Mouse (Mus musculus) left cerebral cortex, postnatal 14 days (tissue): ENCODE results near the gene Gm6217. TPM values are rescaled to one million over a fixed set of nuclear protein-coding genes. Genes with fewer than 3 reads are reported as not detected.

ENCODE experiments used
- DNase-seq, 2 experiments: peaks; one replicate each; pipeline ENCODE4 v3.0.0; 2021 to 2022; ENCODE audit warnings: low spot score in 2 of 2, mixed read lengths in 1 of 2
- intact Hi-C: fragments of 180-260 bp; cut with DNase I; formaldehyde crosslinking; loops from one replicate; pipeline ENCODE4 v1.15.1; 2025
- total RNA-seq, 2 experiments: library from RNA; stranded (reverse); gene quantifications; 2 replicates each; pipeline ENCODE4 v1.2.3; 2021

Gene Gm6217
- total RNA-seq, 2 experiments from 2014 or later, result not detected

DNA sequence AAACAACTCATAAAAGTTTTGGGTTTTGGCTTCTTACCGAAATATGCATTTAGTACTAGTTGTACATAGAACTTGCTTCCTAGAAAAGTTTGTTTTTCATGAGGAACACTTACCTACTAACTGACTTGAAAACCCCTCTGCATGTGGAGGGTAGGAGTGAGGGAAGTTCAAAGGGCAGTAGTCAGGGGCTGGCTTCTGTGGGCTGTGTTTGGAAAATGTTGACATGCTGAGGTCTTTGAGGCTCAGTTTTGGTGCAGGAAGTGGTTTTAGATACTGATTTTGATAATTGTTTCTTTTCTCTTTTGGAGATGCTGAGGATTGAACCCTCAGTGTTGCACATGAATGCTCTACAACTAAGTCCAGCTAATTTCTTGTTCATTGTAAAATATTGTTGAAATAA, 30.6 kb downstream of the Gm6217 start:
- intact Hi-C loops, result no loop called here
- DNase-seq, result no peak

DNA sequence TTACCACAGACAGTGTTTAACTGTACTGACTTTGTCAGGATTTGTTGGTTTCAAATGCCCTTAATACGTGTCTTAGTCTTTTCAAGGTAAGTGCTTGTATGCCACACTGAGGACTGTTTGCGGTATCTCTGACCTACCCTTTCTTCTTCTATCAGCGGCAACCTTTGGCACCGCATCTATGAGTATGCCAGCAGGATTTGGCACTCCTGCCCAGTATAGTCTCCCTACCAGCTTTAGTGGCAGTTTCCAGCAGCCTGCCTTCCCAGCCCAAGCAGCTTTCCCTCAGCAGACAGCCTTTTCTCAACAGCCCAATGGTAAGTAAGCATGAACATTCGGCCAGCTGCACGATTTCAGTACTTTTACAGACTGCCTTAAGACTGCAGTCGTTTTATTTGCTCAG, 37.9 kb downstream of the Gm6217 start:
- no peak for DNase-seq
- intact Hi-C loops, result no loop called here

Other genes starting within 250 kb of the Gm6217 start
- 100 to 1,000 TPM; 268 to 270 TPM for gene Mff, start 206.5 kb downstream of the Gm6217 start, total RNA-seq
- not detected for gene Tm4sf20, start 162.9 kb downstream of the Gm6217 start, total RNA-seq
- not detected for gene Gm47791, start 160.2 kb downstream of the Gm6217 start, total RNA-seq
- 10 to 100 TPM; 81.8 to 90.3 TPM for gene Agfg1, start 91.9 kb downstream of the Gm6217 start, total RNA-seq
- not detected for gene A030005L19Rik, start 18.1 kb downstream of the Gm6217 start, total RNA-seq
- gene A030014E15Rik, start 6.5 kb downstream of the Gm6217 start, total RNA-seq, result not detected
- gene A030003K21Rik, start 12.0 kb upstream of the Gm6217 start, total RNA-seq, result not detected
- gene Gm7544, start 24.6 kb upstream of the Gm6217 start, total RNA-seq, result not detected
- not detected for gene Gm47955, start 28.9 kb upstream of the Gm6217 start, total RNA-seq
- not detected for gene Gm47959, start 69.1 kb upstream of the Gm6217 start, total RNA-seq
- 1 to 10 TPM; 2.1 to 2.5 TPM for gene Slc19a3, start 107.0 kb upstream of the Gm6217 start, total RNA-seq
- gene Krtap28-10, start 111.1 kb upstream of the Gm6217 start, total RNA-seq, result not detected
- not detected for gene Gm47969, start 113.5 kb upstream of the Gm6217 start, total RNA-seq
- not detected for gene A030005K14Rik, start 128.0 kb upstream of the Gm6217 start, total RNA-seq
- not detected for gene Krtap28-13, start 129.5 kb upstream of the Gm6217 start, total RNA-seq
- gene Ccl20, start 185.4 kb upstream of the Gm6217 start, total RNA-seq, result not detected
- gene Daw1, start 228.4 kb upstream of the Gm6217 start, total RNA-seq, result under 1 TPM; 0.46 to 0.53 TPM